Mouse (Mus musculus): ENCODE results near the gene Ppif. TPM values are rescaled to one million over a fixed set of nuclear protein-coding genes. Genes with fewer than 3 reads are reported as not detected.
A peak's percentile ranks its signal among the peaks of the same experiment; 100 is the strongest.

Ppif gene
- total RNA-seq, 1 experiment = 27.0 TPM

- Histone ChIP-seq H3K36me3 (ENCODE audit: control insufficient read depth, insufficient read depth, low read length, poor library complexity, severe bottlenecking) (peaks cover 66% of the 10 kb centered on the region), H3K9me3 (ENCODE audit: control insufficient read depth, insufficient read depth, low read depth, low read length) (no peaks in the 10 kb centered on the region), H3K9ac (ENCODE audit: insufficient read depth, low read depth, low read length, poor library complexity, severe bottlenecking) (no peak overlapping the region), H3K27ac (ENCODE audit: insufficient read depth, low read depth, low read length, poor library complexity, severe bottlenecking) (no peak overlapping the region), H3K4me3 (ENCODE audit: insufficient read depth in 1 of 2, low read depth in 1 of 2, low read length in 2 of 2, poor library complexity in 1 of 2, severe bottlenecking in 1 of 2) (peak overlapping the region in 1 of 2 experiments; percentile 16; a peak in 1 of 4 replicates), H3K4me1 (ENCODE audit: control insufficient read depth in 2 of 2, insufficient read depth in 2 of 2, low read length in 2 of 2, poor library complexity in 1 of 2) (no peaks in the 10 kb centered on the region)
- TF ChIP-seq HCFC1 (IDR thresholded peaks at IDR 0.05; ENCODE audit: borderline replicate concordance, insufficient read depth, low read length) (no peak), ZNF384 (IDR thresholded peaks at IDR 0.05; ENCODE audit: low read depth, low read length) (no peak), ZC3H11A (IDR thresholded peaks at IDR 0.05; ENCODE audit: borderline replicate concordance, low read depth, low read length) (no peak), CHD2 (IDR thresholded peaks at IDR 0.05; ENCODE audit: low read depth, low read length) (no peak), MAFK (IDR thresholded peaks at IDR 0.05; ENCODE audit: insufficient read depth, low read depth, low read length) (no peak)
- in situ Hi-C loops (cut with MboI; ENCODE audit: low sequenced_read_pairs in 2 of 2, unreplicated experiment in 2 of 2) = no loop called here
- no peak for DNase-seq (ENCODE audit: low read depth, low spot score)
Observed at GRCm38 (mm10) chr14:25651905-25652304, 42.0 kb upstream of the Ppif start.

DNA sequence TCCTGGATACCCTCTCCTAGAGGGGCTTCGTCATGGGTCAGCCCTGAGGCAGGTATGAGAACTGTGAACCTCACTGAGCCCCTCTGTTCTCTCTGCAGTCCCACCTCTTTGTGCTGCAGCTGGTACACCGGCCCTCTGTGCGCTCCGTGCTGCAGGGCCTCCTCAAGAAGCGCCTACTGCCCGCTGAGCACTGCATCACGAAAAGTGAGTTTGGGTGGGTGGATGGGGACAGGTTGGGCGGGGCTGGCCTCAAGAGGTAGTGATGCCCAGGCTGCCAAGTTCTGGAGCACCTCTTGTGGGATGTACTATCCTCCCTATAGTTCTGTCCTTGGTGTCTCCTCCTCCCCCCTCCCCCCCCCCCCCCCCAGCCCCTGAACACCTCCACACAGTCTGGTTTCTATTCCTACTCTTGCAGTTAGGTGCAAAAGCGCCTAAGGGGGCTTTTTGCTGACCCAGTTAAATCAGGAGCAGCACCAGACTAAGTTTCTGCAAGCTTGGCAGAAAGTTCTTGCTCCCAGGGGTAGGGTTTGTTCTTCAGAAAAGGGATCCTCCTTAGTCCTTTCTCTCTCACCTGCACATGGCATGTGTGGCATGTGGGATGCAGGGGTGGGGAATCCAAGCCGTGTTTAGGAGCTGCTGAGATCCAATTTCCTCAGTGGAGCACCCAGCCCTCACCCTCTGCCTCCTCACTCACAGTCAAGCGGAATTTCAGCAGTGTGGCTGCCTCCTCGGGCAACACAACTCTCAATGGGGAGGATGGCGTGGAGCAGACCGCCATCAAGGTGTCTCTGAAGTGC, 39.4 kb upstream of the Ppif start:
- Histone ChIP-seq H3K4me1 (ENCODE audit: control insufficient read depth in 2 of 2, insufficient read depth in 2 of 2, low read length in 2 of 2, poor library complexity in 1 of 2) (no peaks in the 10 kb centered on the region), H3K36me3 (ENCODE audit: control insufficient read depth, insufficient read depth, low read length, poor library complexity, severe bottlenecking) (peaks cover 70% of the 10 kb centered on the region)
- in situ Hi-C loops (cut with MboI; ENCODE audit: low sequenced_read_pairs in 2 of 2, unreplicated experiment in 2 of 2) = no loop called here

GRCm38 (mm10) chr14:25660661-25661060, 33.3 kb upstream of the Ppif start:
- Histone ChIP-seq H3K27ac (ENCODE audit: insufficient read depth, low read depth, low read length, poor library complexity, severe bottlenecking) (peak overlapping the region; percentile 16), H3K4me3 (ENCODE audit: insufficient read depth in 1 of 2, low read depth in 1 of 2, low read length in 2 of 2, poor library complexity in 1 of 2, severe bottlenecking in 1 of 2) (peak overlapping the region; percentile 61 to 77), H3K9me3 (ENCODE audit: control insufficient read depth, insufficient read depth, low read depth, low read length) (no peaks in the 10 kb centered on the region), H3K4me1 (ENCODE audit: control insufficient read depth in 2 of 2, insufficient read depth in 2 of 2, low read length in 2 of 2, poor library complexity in 1 of 2) (peaks cover 7 to 19% of the 10 kb centered on the region in 2 experiments; a peak in 3 of 4 replicates), H3K36me3 (ENCODE audit: control insufficient read depth, insufficient read depth, low read length, poor library complexity, severe bottlenecking) (peaks cover 38% of the 10 kb centered on the region), H3K9ac (ENCODE audit: insufficient read depth, low read depth, low read length, poor library complexity, severe bottlenecking) (peak overlapping the region; percentile 74)
- no peak for TF ChIP-seq MAFK (IDR thresholded peaks at IDR 0.05; ENCODE audit: insufficient read depth, low read depth, low read length)
- TF ChIP-seq ZC3H11A (IDR thresholded peaks at IDR 0.05; ENCODE audit: borderline replicate concordance, low read depth, low read length) = no peak
- no peak for TF ChIP-seq HCFC1 (IDR thresholded peaks at IDR 0.05; ENCODE audit: borderline replicate concordance, insufficient read depth, low read length)
- no peak for TF ChIP-seq CHD2 (IDR thresholded peaks at IDR 0.05; ENCODE audit: low read depth, low read length)
- TF ChIP-seq ZNF384 (IDR thresholded peaks at IDR 0.05; ENCODE audit: low read depth, low read length) = no peak
- DNase-seq (ENCODE audit: low read depth, low spot score) = no peak
- in situ Hi-C loops (cut with MboI; ENCODE audit: low sequenced_read_pairs in 2 of 2, unreplicated experiment in 2 of 2) = no loop called here

More for the DNA sequence above, 39.4 kb upstream of the Ppif start:
- Histone ChIP-seq H3K4me3 (ENCODE audit: insufficient read depth in 1 of 2, low read depth in 1 of 2, low read length in 2 of 2, poor library complexity in 1 of 2, severe bottlenecking in 1 of 2) (no peak overlapping the region), H3K27ac (ENCODE audit: insufficient read depth, low read depth, low read length, poor library complexity, severe bottlenecking) (no peak overlapping the region), H3K9ac (ENCODE audit: insufficient read depth, low read depth, low read length, poor library complexity, severe bottlenecking) (no peak overlapping the region), H3K9me3 (ENCODE audit: control insufficient read depth, insufficient read depth, low read depth, low read length) (no peaks in the 10 kb centered on the region)
- TF ChIP-seq ZC3H11A (IDR thresholded peaks at IDR 0.05; ENCODE audit: borderline replicate concordance, low read depth, low read length) (no peak), HCFC1 (IDR thresholded peaks at IDR 0.05; ENCODE audit: borderline replicate concordance, insufficient read depth, low read length) (no peak), CHD2 (IDR thresholded peaks at IDR 0.05; ENCODE audit: low read depth, low read length) (no peak), MAFK (IDR thresholded peaks at IDR 0.05; ENCODE audit: insufficient read depth, low read depth, low read length) (no peak), ZNF384 (IDR thresholded peaks at IDR 0.05; ENCODE audit: low read depth, low read length) (no peak)
- DNase-seq (ENCODE audit: low read depth, low spot score) = no peak

- H3K4me3 ChIP-seq (ENCODE audit: insufficient read depth in 1 of 2, low read depth in 1 of 2, low read length in 2 of 2, poor library complexity in 1 of 2, severe bottlenecking in 1 of 2) = peak overlapping the region; percentile 61 to 77
- H3K9me3 ChIP-seq (ENCODE audit: control insufficient read depth, insufficient read depth, low read depth, low read length) = no peaks in the 10 kb centered on the region
- in situ Hi-C loops (cut with MboI; ENCODE audit: low sequenced_read_pairs in 2 of 2, unreplicated experiment in 2 of 2) = no loop called here
- TF ChIP-seq ZNF384 (IDR thresholded peaks at IDR 0.05; ENCODE audit: low read depth, low read length) (no peak), ZC3H11A (IDR thresholded peaks at IDR 0.05; ENCODE audit: borderline replicate concordance, low read depth, low read length) (no peak), HCFC1 (IDR thresholded peaks at IDR 0.05; ENCODE audit: borderline replicate concordance, insufficient read depth, low read length) (no peak), MAFK (IDR thresholded peaks at IDR 0.05; ENCODE audit: insufficient read depth, low read depth, low read length) (no peak), CHD2 (IDR thresholded peaks at IDR 0.05; ENCODE audit: low read depth, low read length) (no peak)
- H3K36me3 ChIP-seq (ENCODE audit: control insufficient read depth, insufficient read depth, low read length, poor library complexity, severe bottlenecking) = peaks cover 32% of the 10 kb centered on the region
- peaks cover 8 to 19% of the 10 kb centered on the region in 2 experiments; a peak in 3 of 4 replicates for H3K4me1 ChIP-seq (ENCODE audit: control insufficient read depth in 2 of 2, insufficient read depth in 2 of 2, low read length in 2 of 2, poor library complexity in 1 of 2)
- H3K27ac ChIP-seq (ENCODE audit: insufficient read depth, low read depth, low read length, poor library complexity, severe bottlenecking) = peak overlapping the region; percentile 45
- peak overlapping the region; percentile 74 for H3K9ac ChIP-seq (ENCODE audit: insufficient read depth, low read depth, low read length, poor library complexity, severe bottlenecking)
- DNase-seq (ENCODE audit: low read depth, low spot score) = peak; percentile 49
Observed at GRCm38 (mm10) chr14:25661185-25661920, 32.6 kb upstream of the Ppif start.

Measured in ES-E14 (cell line).